18 mouse cellular contexts compared by ENCODE assay signal in the genomic region with DNA sequence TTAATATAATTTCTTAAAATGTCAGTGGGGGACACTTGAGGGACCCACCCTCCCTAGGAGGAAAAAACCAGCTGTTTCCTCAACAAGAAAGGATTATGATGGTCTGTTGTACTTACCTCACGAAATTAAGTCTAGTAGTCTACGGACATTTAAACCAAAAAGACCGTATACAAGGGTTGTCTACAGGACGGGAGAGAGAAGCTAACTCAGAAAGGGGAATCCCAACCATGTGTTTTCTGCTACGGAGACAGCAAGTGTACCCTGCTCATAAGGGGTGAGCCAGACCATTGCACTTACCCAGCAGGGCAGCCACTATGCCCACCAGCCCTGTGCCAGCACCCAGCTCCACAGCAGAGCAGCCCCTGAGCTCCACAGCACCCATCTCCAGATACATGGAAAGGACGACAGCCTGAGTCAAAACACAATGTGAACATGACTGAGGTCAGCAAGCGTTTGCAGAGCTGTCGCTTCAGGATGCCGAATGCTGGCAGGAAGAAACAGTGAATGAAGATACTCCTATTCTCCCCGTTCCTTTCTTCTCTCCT. TPM values are rescaled to one million over a fixed set of nuclear protein-coding genes. Genes with fewer than 3 reads are reported as not detected.
DNase-seq lines count a peak whose midpoint lies in the region; ATAC-seq and TF ChIP-seq lines count a peak whose summit lies in the region.
"Had no signal": no experiment of that assay in that cellular context is flagged by ENCODE, and none has a peak within 500 bp of the region (broad histone marks: within the 10 kb centered on the region; RNA-seq: fewer than 3 reads in every experiment).

No protein-coding gene starts in this region.

- no peaks in the 10 kb centered on the region for H3K27me3 ChIP-seq in embryonic facial prominence, embryonic 13.5 days
- no peaks in the 10 kb centered on the region for H3K27me3 ChIP-seq in embryonic facial prominence, embryonic 10.5 days (replicated peaks; ENCODE audit: low read depth, poor library complexity, severe bottlenecking)
- H3K27me3 ChIP-seq in heart, postnatal 0 days (ENCODE audit: control insufficient read depth, insufficient read depth, low read length), result no peaks in the 10 kb centered on the region
- no peaks in the 10 kb centered on the region for H3K27me3 ChIP-seq in stomach, embryonic 16.5 days (ENCODE audit: control insufficient read depth, insufficient read depth, low read length)
- no peaks in the 10 kb centered on the region for H3K27me3 ChIP-seq in stomach, postnatal 0 days (ENCODE audit: control insufficient read depth, insufficient read depth, low read length)
- H3K27me3 ChIP-seq: kidney, embryonic 15.5 days; midbrain, embryonic 12.5 days; neural tube, embryonic 15.5 days had no signal

- 0 out of 2 replicates have a peak overlapping the region, but pooled peaks have one; percentile 9 for H3K4me3 ChIP-seq in embryonic facial prominence, embryonic 13.5 days
- H3K4me3 ChIP-seq in embryonic facial prominence, embryonic 10.5 days, result no peak overlapping the region
- peak overlapping the region; percentile 9; the same call in 1 of the 2 replicates for H3K4me3 ChIP-seq in heart, postnatal 0 days (ENCODE audit: low read depth, low read length)
- H3K4me3 ChIP-seq in stomach, embryonic 16.5 days (replicated peaks; ENCODE audit: low read length), result no peak overlapping the region
- H3K4me3 ChIP-seq in stomach, postnatal 0 days (ENCODE audit: low read depth, low read length), result no peak overlapping the region
- H3K4me3 ChIP-seq: midbrain, embryonic 12.5 days; neural tube, embryonic 15.5 days had no signal

- no peaks in the 10 kb centered on the region for H3K9me3 ChIP-seq in embryonic facial prominence, embryonic 13.5 days
- no peaks in the 10 kb centered on the region for H3K9me3 ChIP-seq in embryonic facial prominence, embryonic 10.5 days
- no peaks in the 10 kb centered on the region for H3K9me3 ChIP-seq in heart, postnatal 0 days (replicated peaks; ENCODE audit: control insufficient read depth, low read length)
- no peaks in the 10 kb centered on the region for H3K9me3 ChIP-seq in stomach, embryonic 16.5 days (replicated peaks; ENCODE audit: control insufficient read depth, low read length)
- no peaks in the 10 kb centered on the region for H3K9me3 ChIP-seq in stomach, postnatal 0 days (ENCODE audit: control insufficient read depth, low read length)
- H3K9me3 ChIP-seq: kidney, embryonic 15.5 days; midbrain, embryonic 12.5 days; neural tube, embryonic 15.5 days had no signal

- no peak for ATAC-seq in embryonic facial prominence, embryonic 13.5 days (ENCODE audit: insufficient number of reproducible peaks, insufficient read depth, low FRiP score, low TSS enrichment, low read depth)
- ATAC-seq in heart, postnatal 0 days (ENCODE audit: insufficient read depth, low read depth), result no peak
- ATAC-seq in stomach, embryonic 16.5 days (ENCODE audit: insufficient read depth, low FRiP score), result no peak
- no peak for ATAC-seq in stomach, postnatal 0 days (ENCODE audit: low FRiP score, low TSS enrichment)

- H3K27ac ChIP-seq in embryonic facial prominence, embryonic 13.5 days, result 0 out of 2 replicates have a peak overlapping the region, but pooled peaks have one; percentile 28
- H3K27ac ChIP-seq in embryonic facial prominence, embryonic 10.5 days (replicated peaks), result no peak overlapping the region
- no peak overlapping the region for H3K27ac ChIP-seq in heart, postnatal 0 days (ENCODE audit: low read depth)
- H3K27ac ChIP-seq in stomach, embryonic 16.5 days (ENCODE audit: low read length), result no peak overlapping the region
- no peak overlapping the region for H3K27ac ChIP-seq in stomach, postnatal 0 days (replicated peaks)
- H3K27ac ChIP-seq: midbrain, embryonic 12.5 days; neural tube, embryonic 15.5 days had no signal

- peak overlapping the region; percentile 68 for H3K4me2 ChIP-seq in embryonic facial prominence, embryonic 13.5 days
- peak overlapping the region; percentile 85 for H3K4me2 ChIP-seq in heart, postnatal 0 days (ENCODE audit: low read depth, low read length)
- peak overlapping the region; percentile 0; the same call in 1 of the 2 replicates for H3K4me2 ChIP-seq in stomach, embryonic 16.5 days (ENCODE audit: low read depth, low read length)
- H3K4me2 ChIP-seq in stomach, postnatal 0 days (replicated peaks; ENCODE audit: low read depth), result no peak overlapping the region
- H3K4me2 ChIP-seq: midbrain, embryonic 12.5 days; neural tube, embryonic 15.5 days had no signal

- H3K4me1 ChIP-seq in embryonic facial prominence, embryonic 13.5 days, result peaks cover 28% of the 10 kb centered on the region
- peaks cover 34% of the 10 kb centered on the region for H3K4me1 ChIP-seq in embryonic facial prominence, embryonic 10.5 days
- H3K4me1 ChIP-seq in heart, postnatal 0 days (ENCODE audit: control insufficient read depth, insufficient read depth), result peaks cover 13% of the 10 kb centered on the region
- H3K4me1 ChIP-seq in stomach, embryonic 16.5 days (ENCODE audit: control insufficient read depth, insufficient read depth, low read length), result peaks cover 16% of the 10 kb centered on the region; the same call in 1 of the 2 replicates
- H3K4me1 ChIP-seq in stomach, postnatal 0 days (replicated peaks; ENCODE audit: control insufficient read depth, insufficient read depth), result 0 out of 2 replicates have a peak, but pooled peaks cover 2% of the 10 kb centered on the region

- DNase-seq in embryonic facial prominence, embryonic 10.5 days (ENCODE audit: low spot score), result no peak
- no peak for DNase-seq in heart, postnatal 0 days (ENCODE audit: low spot score)
- no peak for DNase-seq in heart, postnatal 4 days
- no peak for DNase-seq in stomach, postnatal 0 days (ENCODE audit: low spot score)
- DNase-seq in layer of hippocampus, adult 9-11 months, result no peak
- DNase-seq in embryo, embryonic 11 days, result no peak
- DNase-seq: adrenal gland, adult 2 months; layer of hippocampus, postnatal 36 days; left cerebral cortex, postnatal 4 days; lung, adult 2 months; lung, postnatal 36 days; right cerebral cortex, postnatal 25 days; thymus, postnatal 36 days had no signal

- TF ChIP-seq CTCF in heart, postnatal 0 days (IDR thresholded peaks at IDR 0.05; ENCODE audit: low read depth), result no peak
- TF ChIP-seq CTCF in stomach, postnatal 0 days (IDR thresholded peaks at IDR 0.05; ENCODE audit: low read depth), result no peak

- TF ChIP-seq EP300 in heart, postnatal 0 days (IDR thresholded peaks at IDR 0.05; ENCODE audit: low read depth), result no peak
- TF ChIP-seq EP300 in stomach, postnatal 0 days (optimal IDR thresholded peaks at IDR 0.05), result no peak

- WGBS in embryonic facial prominence, embryonic 13.5 days, result 79% methylated on average over 10 of the region's 10 CpGs
- WGBS in embryonic facial prominence, embryonic 10.5 days, result 85% methylated on average over 10 of the region's 10 CpGs
- WGBS in heart, postnatal 0 days, result 74% methylated on average over 10 of the region's 10 CpGs
- 80% methylated on average over 10 of the region's 10 CpGs for WGBS in stomach, embryonic 16.5 days
- 76% methylated on average over 10 of the region's 10 CpGs for WGBS in stomach, postnatal 0 days

- H3K9ac ChIP-seq in embryonic facial prominence, embryonic 13.5 days, result 0 out of 2 replicates have a peak overlapping the region, but pooled peaks have one; percentile 17
- no peak overlapping the region for H3K9ac ChIP-seq in heart, postnatal 0 days (replicated peaks; ENCODE audit: low read depth, low read length)
- no peak overlapping the region for H3K9ac ChIP-seq in stomach, embryonic 16.5 days (ENCODE audit: low read length)
- H3K9ac ChIP-seq in stomach, postnatal 0 days (ENCODE audit: low read length), result no peak overlapping the region
- H3K9ac ChIP-seq: kidney, embryonic 15.5 days; midbrain, embryonic 12.5 days; neural tube, embryonic 15.5 days had no signal

- peaks cover 29% of the 10 kb centered on the region for H3K36me3 ChIP-seq in embryonic facial prominence, embryonic 13.5 days
- peaks cover 36% of the 10 kb centered on the region for H3K36me3 ChIP-seq in embryonic facial prominence, embryonic 10.5 days (replicated peaks)
- H3K36me3 ChIP-seq in heart, postnatal 0 days (replicated peaks; ENCODE audit: control insufficient read depth, insufficient read depth, low read length), result peaks cover 25% of the 10 kb centered on the region; the same call in 1 of the 2 replicates
- H3K36me3 ChIP-seq in stomach, embryonic 16.5 days (ENCODE audit: control insufficient read depth, insufficient read depth, low read length), result no peaks in the 10 kb centered on the region
- peaks cover 4% of the 10 kb centered on the region for H3K36me3 ChIP-seq in stomach, postnatal 0 days (ENCODE audit: control insufficient read depth, insufficient read depth, low read length)

RNA-seq across cellular contexts. Expression of a gene that starts 2.2 kb away (rescaled TPM):
- 18.7 and 23.0 TPM in 2 replicates for polyA plus RNA-seq in embryonic facial prominence, embryonic 13.5 days (2015; fragmentation: Nextera tagmentation; extraction: Ambion mirVana)
- polyA plus RNA-seq in embryonic facial prominence, embryonic 10.5 days (2016; fragmentation: Nextera tagmentation; extraction: Ambion mirVana), result 20.9 and 21.9 TPM in 2 replicates
- 10.2 and 21.0 TPM in 2 replicates for total RNA-seq in heart, postnatal 0 days (2014; rRNA removed; ENCODE audit: low replicate concordance)
- 9.9 and 10.3 TPM in 2 replicates for polyA plus RNA-seq in heart, postnatal 0 days (2015; fragmentation: Nextera tagmentation; extraction: Ambion mirVana)
- 1 to 10 TPM; 6.5 to 8.1 TPM for total RNA-seq in heart, postnatal 4 days (2021)
- polyA plus RNA-seq in stomach, embryonic 16.5 days (2015; fragmentation: Nextera tagmentation; extraction: Ambion mirVana), result 19.0 and 19.2 TPM in 2 replicates
- polyA plus RNA-seq in stomach, postnatal 0 days (2015; fragmentation: Nextera tagmentation; extraction: Ambion mirVana), result 14.8 and 15.0 TPM in 2 replicates

Comparison
In these comparisons a context has a peak if more than half of its experiments do, and no peak if none do; other contexts are left out.
1. H3K4me3 ChIP-seq: peak in embryonic facial prominence, embryonic 13.5 days (single experiment) and heart, postnatal 0 days (single experiment); none in embryonic facial prominence, embryonic 10.5 days (single experiment), stomach, embryonic 16.5 days (single experiment) and stomach, postnatal 0 days (single experiment).